Mouse (Mus musculus) layer of hippocampus, postnatal 10 days (tissue): ENCODE results near the gene Rflna. TPM values are rescaled to one million over a fixed set of nuclear protein-coding genes. Genes with fewer than 3 reads are reported as not detected.

Source experiments
- DNase-seq, 2 experiments: peaks; one replicate each; pipeline ENCODE4 v3.0.0; 2021; ENCODE audit warnings: low spot score in 2 of 2
- total RNA-seq, 2 experiments: library from RNA; stranded (reverse); gene quantifications; 2 replicates each; pipeline ENCODE4 v1.2.3; 2021

Rflna gene
- total RNA-seq, 2 experiments from 2014 or later = 1.5 to 1.7 TPM

DNA sequence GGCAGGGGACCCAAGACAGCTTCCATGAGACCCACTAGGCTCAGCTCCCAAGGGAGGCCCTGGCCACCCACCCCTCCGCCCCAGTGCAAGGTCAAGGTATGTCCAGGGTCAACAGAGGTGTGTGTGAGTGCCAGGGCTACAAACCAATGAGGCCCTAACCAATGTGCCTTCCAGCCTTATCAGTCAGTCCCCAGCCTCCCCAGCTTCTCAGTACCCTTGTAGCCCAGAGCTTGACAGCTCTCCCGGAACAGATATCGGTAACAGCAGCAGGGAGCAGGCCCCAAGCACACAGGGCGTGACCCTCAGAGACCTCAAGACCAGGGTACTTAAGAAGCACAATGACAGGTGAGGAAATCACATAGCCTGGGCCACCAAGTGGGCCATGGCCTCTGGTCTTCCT is 46.5 kb downstream of the Rflna start:
- no peak for DNase-seq

GRCm38 (mm10) chr5:125052237-125052602 is 49.2 kb downstream of the Rflna start:
- no peak for DNase-seq

DNA sequence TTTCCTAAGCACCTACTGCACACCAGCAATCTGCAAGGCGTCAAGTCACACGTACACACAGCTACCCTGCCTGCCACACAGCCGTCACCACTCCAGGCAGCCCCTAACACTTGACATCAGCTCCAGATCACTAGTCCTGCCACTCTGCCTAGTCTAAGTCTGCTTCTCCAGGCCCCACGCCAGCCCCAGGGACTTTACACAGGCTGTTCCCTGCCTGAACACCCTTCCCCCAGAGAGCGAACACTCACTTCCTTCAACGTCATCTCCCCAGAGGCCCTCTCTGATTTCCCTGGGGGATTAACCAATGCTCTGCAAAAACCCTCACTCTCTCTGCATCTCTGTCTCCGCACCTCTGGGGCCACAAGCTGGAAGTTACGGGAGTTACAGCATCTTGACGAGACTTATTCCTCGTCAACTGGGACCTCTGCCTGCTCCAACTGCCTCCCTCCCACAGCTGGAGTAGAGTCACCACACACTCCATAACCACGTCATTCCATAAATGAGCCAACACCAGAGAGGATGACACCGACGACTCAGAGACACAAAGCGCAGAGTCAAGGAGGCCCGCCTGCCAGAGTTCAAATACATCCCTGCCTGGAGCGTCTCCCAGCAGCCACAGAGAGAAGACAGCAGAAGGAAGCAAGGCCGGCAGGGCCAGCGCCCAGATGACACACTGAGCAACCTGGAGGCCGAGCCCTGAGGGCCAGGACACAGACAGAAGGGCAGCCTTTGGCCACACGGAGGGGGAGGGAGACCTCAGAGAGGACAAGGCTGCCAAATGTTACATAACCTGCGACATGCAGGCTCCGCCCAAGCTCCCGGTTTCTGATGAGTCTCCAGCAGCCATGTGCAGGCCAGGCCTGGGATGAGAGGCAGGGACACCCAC is 49.8 kb downstream of the Rflna start:
- peak; percentile 47 to 51 for DNase-seq

GRCm38 (mm10) chr5:125053661-125054060 is 50.6 kb downstream of the Rflna start:
- no peak for DNase-seq

GRCm38 (mm10) chr5:125055901-125056300 is 52.9 kb downstream of the Rflna start:
- no peak for DNase-seq

GRCm38 (mm10) chr5:125056331-125056695 is 53.3 kb downstream of the Rflna start:
- no peak for DNase-seq

- no peak for DNase-seq
These were observed 53.9 kb downstream of the Rflna start for GRCm38 (mm10) chr5:125056696-125057554.

GRCm38 (mm10) chr5:125057555-125058266 is 54.7 kb downstream of the Rflna start:
- DNase-seq = peak; percentile 38 to 45

- peak; percentile 59 to 75 for DNase-seq
These were observed 55.2 kb downstream of the Rflna start for GRCm38 (mm10) chr5:125058267-125058668.

Other genes starting within 250 kb of the Rflna start
- gene Ccdc92, start 140.8 kb upstream of the Rflna start, total RNA-seq = 10 to 100 TPM; 40.9 to 45.2 TPM
- 10 to 100 TPM; 52.3 to 52.6 TPM for gene Zfp664, start 140.5 kb upstream of the Rflna start, total RNA-seq
- gene Ncor2, start 176.0 kb downstream of the Rflna start, total RNA-seq = 100 to 1,000 TPM; 171 to 187 TPM